Mouse (Mus musculus) limb, embryonic 12.5 days (tissue): ENCODE data around the gene Tnfrsf18. TPM values are rescaled to one million over a fixed set of nuclear protein-coding genes. Genes with fewer than 3 reads are reported as not detected.

Source experiments
- ATAC-seq: fragments of 200-750 bp; cut with Nextera tagmentation; 2 replicates; pipeline ENCODE4 v1.8.0; 2017; ENCODE audit warnings: low read depth, moderate TSS enrichment; ENCODE audit not compliant: insufficient number of reproducible peaks, insufficient read depth, low FRiP score, low TSS enrichment
- H3K27ac ChIP-seq: fragments of 300-500 bp; sonication (generic); 2 replicates; pipeline ENCODE4 v1.5.1; 2016; ENCODE audit warnings: mild to moderate bottlenecking, moderate library complexity
- H3K27me3 ChIP-seq: fragments of 300-500 bp; sonication (generic); 2 replicates; pipeline ENCODE4 v1.6.1; 2016; ENCODE audit warnings: mild to moderate bottlenecking, moderate library complexity
- H3K36me3 ChIP-seq: fragments of 300-500 bp; sonication (generic); 2 replicates; pipeline ENCODE4 v1.6.1; 2016; ENCODE audit warnings: mild to moderate bottlenecking, moderate library complexity
- H3K4me1 ChIP-seq: fragments of 300-500 bp; sonication (generic); replicated peaks from 2 replicates; pipeline ENCODE4 v1.6.1; 2016
- H3K4me2 ChIP-seq: fragments of 300-500 bp; sonication (generic); 2 replicates; pipeline ENCODE4 v1.6.1; 2016; ENCODE audit warnings: mild to moderate bottlenecking, moderate library complexity
- H3K4me3 ChIP-seq: fragments of 300-500 bp; sonication (generic); replicated peaks from 2 replicates; pipeline ENCODE4 v1.5.1; 2016; ENCODE audit warnings: mild to moderate bottlenecking
- H3K9ac ChIP-seq: fragments of 300-500 bp; sonication (generic); replicated peaks from 2 replicates; pipeline ENCODE4 v1.6.1; 2016; ENCODE audit warnings: mild to moderate bottlenecking, moderate library complexity
- H3K9me3 ChIP-seq: fragments of 300-500 bp; sonication (generic); 2 replicates; pipeline ENCODE4 v1.6.1; 2016; ENCODE audit warnings: mild to moderate bottlenecking, moderate library complexity
- WGBS: fragments of 180-500 bp; shearing (Covaris S2); methylation state at CpG from one replicate; pipeline ENCODE4 v1.1.7; 2016; 5-methylcytosine and 5-hydroxymethylcytosine counted together
- polyA plus RNA-seq: library from polyadenylated mRNA; unstranded; fragments of >200 nt; fragmentation: Nextera tagmentation; extraction: Ambion mirVana; gene quantifications from 2 replicates; pipeline ENCODE4 v1.2.1, GENCODE M21; 2016

Gene Tnfrsf18
- polyA plus RNA-seq, 1 experiment from 2014 or later, result 1.8 TPM

DNA sequence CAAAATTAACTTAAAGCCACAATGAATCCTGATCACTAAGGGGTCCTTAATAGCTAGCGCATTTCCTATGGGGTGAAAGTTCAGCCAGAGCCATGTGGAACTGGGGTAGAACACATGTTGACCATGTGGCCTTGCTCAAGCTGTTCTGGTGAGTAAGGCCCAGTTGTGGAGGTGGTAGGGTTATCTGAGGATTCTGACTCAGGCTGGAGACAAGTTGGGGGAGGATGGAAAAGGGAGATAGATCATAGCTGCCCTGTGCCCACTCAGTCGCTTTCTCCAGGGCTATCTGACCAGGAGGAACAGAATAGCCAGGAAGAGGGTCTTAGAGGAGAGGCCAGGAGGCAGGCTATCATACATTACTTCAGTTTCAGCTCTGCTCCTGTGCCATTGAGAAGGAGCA lies 11.5 kb upstream of the Tnfrsf18 start:
- H3K27me3 ChIP-seq, result no peaks in the 10 kb centered on the region
- H3K4me2 ChIP-seq, result no peak overlapping the region
- ATAC-seq, result no peak
- no peaks in the 10 kb centered on the region for H3K9me3 ChIP-seq
- H3K4me3 ChIP-seq, result no peak overlapping the region
- H3K9ac ChIP-seq, result no peak overlapping the region
- WGBS, result 85% methylated on average over 2 of the region's 2 CpGs
- no peaks in the 10 kb centered on the region for H3K4me1 ChIP-seq
- H3K36me3 ChIP-seq, result peaks cover 69% of the 10 kb centered on the region
- H3K27ac ChIP-seq, result no peak overlapping the region

DNA sequence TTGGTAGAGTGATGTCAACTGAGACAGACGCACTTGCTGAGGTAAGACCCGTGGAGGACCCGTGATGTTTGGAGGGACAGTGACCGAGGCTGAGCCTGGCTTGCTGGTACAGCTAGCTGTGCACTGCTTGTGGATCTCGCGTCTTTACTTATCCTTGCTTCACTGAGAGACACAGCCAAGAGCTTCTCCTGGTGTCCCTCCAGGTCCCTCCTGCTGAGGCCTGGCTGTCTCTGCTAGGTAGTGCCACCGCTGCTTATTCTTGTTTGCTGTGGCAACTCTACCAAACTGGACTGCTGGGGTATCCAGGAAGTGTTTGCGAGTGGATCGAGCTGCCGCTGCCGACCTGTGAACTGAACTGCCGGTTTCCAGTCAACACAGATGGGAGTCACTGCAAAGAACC lies 6.2 kb upstream of the Tnfrsf18 start:
- 90% methylated on average over 12 of the region's 12 CpGs for WGBS
- Histone ChIP-seq H3K9me3 (no peaks in the 10 kb centered on the region), H3K27me3 (no peaks in the 10 kb centered on the region), H3K4me1 (no peaks in the 10 kb centered on the region), H3K36me3 (peaks cover 35% of the 10 kb centered on the region; the same call in 1 of the 2 replicates), H3K4me3 (no peak overlapping the region), H3K9ac (no peak overlapping the region), H3K27ac (no peak overlapping the region), H3K4me2 (no peak overlapping the region)
- ATAC-seq, result no peak

DNA sequence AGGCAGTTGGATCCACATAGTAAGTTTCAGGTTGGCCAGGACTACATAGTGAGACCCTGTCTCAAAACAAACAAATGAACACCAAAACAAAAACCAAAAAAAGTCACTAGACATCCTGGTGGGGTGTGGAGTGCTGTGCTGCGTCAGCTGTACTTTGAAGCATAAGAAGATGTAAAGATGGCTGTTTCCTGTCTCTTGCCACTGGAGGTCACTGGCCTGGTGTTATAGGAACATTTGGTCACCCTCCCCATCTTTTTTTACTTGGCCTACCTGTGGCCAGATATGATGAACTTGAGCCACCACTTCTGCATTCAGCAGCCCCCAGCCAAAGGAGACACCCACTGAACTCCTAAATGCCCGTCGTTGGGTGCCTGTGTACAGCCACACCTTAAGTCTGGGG lies 4.6 kb upstream of the Tnfrsf18 start:
- no peak for ATAC-seq
- H3K27me3 ChIP-seq, result no peaks in the 10 kb centered on the region
- no peaks in the 10 kb centered on the region for H3K9me3 ChIP-seq
- H3K4me1 ChIP-seq, result no peaks in the 10 kb centered on the region
- H3K9ac ChIP-seq, result no peak overlapping the region
- H3K4me2 ChIP-seq, result no peak overlapping the region
- WGBS, result 69% methylated on average over 3 of the region's 3 CpGs
- no peak overlapping the region for H3K27ac ChIP-seq
- no peak overlapping the region for H3K4me3 ChIP-seq
- peaks cover 33% of the 10 kb centered on the region; the same call in 1 of the 2 replicates for H3K36me3 ChIP-seq

DNA sequence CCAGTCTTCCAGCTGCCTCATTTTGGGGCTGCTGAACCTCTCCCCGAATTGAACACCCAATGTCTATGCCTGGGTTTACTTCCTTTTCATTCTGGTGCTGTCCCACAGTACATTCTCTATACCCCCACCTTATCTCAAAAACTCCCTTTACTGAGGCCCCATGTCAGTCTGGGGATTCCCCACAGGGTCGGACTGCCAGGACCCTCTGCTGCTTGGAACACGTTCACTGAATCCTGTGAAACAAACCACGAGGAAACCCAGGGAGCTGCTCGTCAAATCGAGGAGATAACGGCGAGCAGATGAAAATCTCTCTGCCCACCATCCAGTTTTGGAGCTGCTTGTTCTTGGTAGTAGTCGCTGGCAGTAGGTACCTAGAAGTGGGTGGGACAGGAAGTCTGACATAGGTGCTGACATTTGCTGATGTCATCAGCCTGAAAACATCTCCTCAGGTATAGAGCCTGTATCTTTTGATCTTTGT lies 4.0 kb upstream of the Tnfrsf18 start:
- no peak overlapping the region for H3K4me2 ChIP-seq
- H3K4me1 ChIP-seq, result no peaks in the 10 kb centered on the region
- 63% methylated on average over 9 of the region's 9 CpGs for WGBS
- ATAC-seq, result no peak
- H3K27ac ChIP-seq, result no peak overlapping the region
- H3K4me3 ChIP-seq, result no peak overlapping the region
- no peaks in the 10 kb centered on the region for H3K27me3 ChIP-seq
- H3K9me3 ChIP-seq, result no peaks in the 10 kb centered on the region
- H3K9ac ChIP-seq, result no peak overlapping the region
- H3K36me3 ChIP-seq, result peaks cover 35% of the 10 kb centered on the region; the same call in 1 of the 2 replicates

DNA sequence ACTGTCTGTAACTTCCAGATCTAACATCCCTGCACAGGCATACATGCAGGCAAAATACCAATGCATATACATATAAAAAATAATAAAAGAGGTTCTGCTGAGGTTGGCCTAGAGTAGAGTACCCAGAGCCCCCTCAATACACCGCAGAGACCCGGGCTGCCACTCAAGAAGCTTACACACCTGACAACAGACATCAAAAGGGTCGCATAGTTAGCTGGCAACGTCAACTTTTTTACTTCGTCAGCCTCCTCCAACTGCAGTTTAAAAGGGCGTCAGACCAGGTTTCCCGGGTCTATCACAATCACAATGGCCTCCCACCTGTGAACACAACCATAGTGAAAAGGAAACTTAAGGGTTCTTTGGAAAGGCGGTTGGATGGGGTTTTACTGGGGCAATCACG lies 2.4 kb upstream of the Tnfrsf18 start:
- Histone ChIP-seq H3K36me3 (peaks cover 46% of the 10 kb centered on the region), H3K4me2 (no peak overlapping the region), H3K9ac (no peak overlapping the region), H3K4me3 (no peak overlapping the region), H3K9me3 (no peaks in the 10 kb centered on the region), H3K27ac (no peak overlapping the region), H3K27me3 (no peaks in the 10 kb centered on the region), H3K4me1 (no peaks in the 10 kb centered on the region)
- no peak for ATAC-seq
- WGBS, result 82% methylated on average over 9 of the region's 9 CpGs

DNA sequence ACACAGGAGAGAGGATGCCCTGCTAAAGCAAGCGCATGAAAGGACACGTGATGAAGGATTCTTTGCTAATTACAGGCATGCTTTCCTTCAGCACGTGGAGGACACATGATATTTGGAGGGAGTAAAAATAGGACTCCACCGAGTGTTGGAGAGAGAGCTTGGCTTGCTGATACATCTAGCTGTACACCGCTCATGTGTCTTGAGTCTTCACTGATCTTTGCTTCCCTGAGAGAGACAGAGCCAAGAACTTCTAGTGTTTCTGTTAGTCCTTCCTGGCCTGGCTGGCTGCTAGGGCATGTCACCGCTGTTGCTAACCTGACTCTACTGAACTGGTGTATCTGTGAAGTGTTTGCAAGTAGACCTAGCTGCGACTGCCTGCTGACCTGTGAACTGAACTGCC lies 1.8 kb upstream of the Tnfrsf18 start:
- Histone ChIP-seq H3K27me3 (no peaks in the 10 kb centered on the region), H3K36me3 (peaks cover 49% of the 10 kb centered on the region), H3K4me2 (no peak overlapping the region), H3K4me3 (no peak overlapping the region), H3K4me1 (no peaks in the 10 kb centered on the region), H3K9ac (no peak overlapping the region), H3K9me3 (no peaks in the 10 kb centered on the region), H3K27ac (no peak overlapping the region)
- WGBS, result 93% methylated on average over 7 of the region's 7 CpGs
- no peak for ATAC-seq

DNA sequence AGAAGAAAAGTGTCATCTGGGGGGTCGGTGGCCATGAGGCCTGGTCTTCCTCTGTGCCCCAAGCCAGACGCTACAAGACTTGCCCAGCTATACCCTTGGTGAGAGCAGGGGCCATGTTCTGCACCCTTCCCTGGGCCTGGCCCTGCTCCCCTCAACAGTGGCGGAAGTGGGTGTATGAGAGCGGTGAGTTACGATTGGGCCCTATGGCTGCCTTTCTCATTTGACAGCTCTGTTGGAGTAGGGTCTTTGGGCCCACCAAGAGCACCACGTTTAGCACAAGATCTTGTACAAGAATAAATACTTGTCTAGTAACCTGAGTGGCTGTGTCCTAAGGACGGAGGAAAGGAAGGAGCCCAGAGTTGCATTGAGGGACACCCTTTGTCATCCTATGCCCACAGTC lies 2.6 kb downstream of the Tnfrsf18 start:
- Histone ChIP-seq H3K4me3 (no peak overlapping the region), H3K9me3 (no peaks in the 10 kb centered on the region), H3K4me1 (peaks cover 22% of the 10 kb centered on the region), H3K4me2 (no peak overlapping the region), H3K27ac (no peak overlapping the region), H3K9ac (no peak overlapping the region), H3K27me3 (no peaks in the 10 kb centered on the region), H3K36me3 (peaks cover 38% of the 10 kb centered on the region)
- ATAC-seq, result no peak
- WGBS, result 89% methylated on average over 7 of the region's 7 CpGs

DNA sequence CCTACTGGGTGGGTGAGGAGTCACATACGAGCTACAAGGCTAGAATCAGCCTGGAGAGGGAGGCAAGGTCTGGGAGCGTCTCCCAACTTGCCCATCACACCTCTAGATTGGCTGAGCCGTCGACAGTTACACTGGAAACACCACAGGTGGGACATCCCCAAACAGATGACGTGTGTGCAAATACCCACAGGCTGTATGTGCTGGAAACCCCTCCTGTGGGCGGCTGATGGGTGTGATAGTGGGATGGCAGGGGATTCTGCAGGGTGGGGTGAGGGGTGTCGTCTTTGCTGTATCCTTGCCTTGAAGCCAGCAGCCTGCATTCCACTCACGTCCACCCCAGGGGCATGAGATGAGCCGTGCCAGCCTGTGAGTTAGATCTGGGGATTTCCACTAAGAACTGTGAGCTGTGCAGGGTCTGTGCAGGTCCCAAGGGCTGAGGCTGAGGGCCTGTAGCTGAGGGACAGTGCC lies 4.7 kb downstream of the Tnfrsf18 start:
- Histone ChIP-seq H3K27ac (peak overlapping the region; percentile 95), H3K4me2 (peak overlapping the region; percentile 75), H3K9ac (peak overlapping the region; percentile 60), H3K9me3 (no peaks in the 10 kb centered on the region), H3K4me3 (peak overlapping the region; percentile 49), H3K36me3 (peaks cover 34% of the 10 kb centered on the region), H3K4me1 (peaks cover 25% of the 10 kb centered on the region), H3K27me3 (peaks cover 21% of the 10 kb centered on the region)
- ATAC-seq, result no peak
- 62% methylated on average over 9 of the region's 9 CpGs for WGBS

DNA sequence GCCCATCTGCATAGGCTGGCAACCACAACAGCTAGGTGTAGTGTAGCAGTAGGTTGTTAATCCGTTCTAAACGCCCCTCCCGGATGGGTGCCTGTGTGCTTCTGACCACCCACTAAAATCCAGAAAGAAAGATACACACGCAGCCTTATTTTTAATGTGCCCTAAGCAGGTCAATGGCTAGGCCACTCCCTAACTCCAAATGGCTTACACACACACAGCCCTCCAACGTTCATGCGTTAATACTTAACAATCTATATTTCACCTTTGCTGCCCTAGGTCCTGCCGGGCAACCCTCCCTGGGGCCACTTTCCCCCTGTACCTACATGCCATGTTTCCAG lies 5.3 kb downstream of the Tnfrsf18 start:
- peaks cover 28% of the 10 kb centered on the region for H3K36me3 ChIP-seq
- H3K4me1 ChIP-seq, result peaks cover 25% of the 10 kb centered on the region
- H3K4me2 ChIP-seq, result peak overlapping the region; percentile 75
- H3K4me3 ChIP-seq, result peak overlapping the region; percentile 49
- no peak; the same call in 1 of the 2 replicates for ATAC-seq
- peak overlapping the region; percentile 60 for H3K9ac ChIP-seq
- H3K27me3 ChIP-seq, result peaks cover 26% of the 10 kb centered on the region
- H3K27ac ChIP-seq, result peak overlapping the region; percentile 95
- H3K9me3 ChIP-seq, result no peaks in the 10 kb centered on the region
- WGBS, result 4% methylated on average over 7 of the region's 7 CpGs

DNA sequence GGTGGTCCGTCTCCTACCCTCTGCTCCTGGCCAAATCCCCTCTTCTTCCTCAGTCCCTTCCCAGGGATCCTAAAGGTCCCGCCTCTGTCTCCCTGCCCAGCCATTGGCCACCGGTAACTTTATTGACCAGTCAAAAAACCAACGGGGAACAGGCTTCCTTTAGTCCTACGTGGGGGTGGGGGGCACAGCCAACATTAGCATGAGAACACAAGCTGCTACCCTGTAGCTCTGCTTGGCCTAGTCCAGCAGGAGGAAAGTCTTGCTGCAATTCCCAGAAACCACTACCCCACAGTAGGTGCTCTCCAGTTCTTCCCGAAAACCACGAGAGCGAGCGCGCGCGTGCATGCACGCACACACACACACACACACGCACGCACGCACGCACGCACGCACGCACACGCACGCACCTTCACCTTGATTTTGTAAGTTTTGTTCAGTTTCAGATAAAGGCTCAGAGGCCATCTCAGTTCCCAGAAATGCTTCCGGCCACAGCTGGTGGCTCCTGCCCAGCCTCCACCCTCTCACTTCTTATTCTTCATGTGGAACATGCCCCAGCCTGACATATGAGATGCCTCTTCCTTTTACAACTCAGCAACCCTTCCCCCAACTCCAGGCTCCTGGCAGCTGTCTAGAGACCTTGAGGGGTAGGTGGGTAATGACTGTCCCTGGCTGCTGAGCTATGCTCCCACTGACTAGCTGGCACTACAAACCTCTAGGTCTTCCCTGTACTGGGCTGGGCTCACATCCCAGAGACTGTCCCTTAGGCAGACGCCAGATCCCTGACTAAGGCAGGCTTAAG lies 5.8 kb downstream of the Tnfrsf18 start:
- H3K4me3 ChIP-seq, result peak overlapping the region; percentile 49
- peak overlapping the region; percentile 60 for H3K9ac ChIP-seq
- peak; percentile 88 for ATAC-seq
- H3K36me3 ChIP-seq, result peaks cover 24% of the 10 kb centered on the region
- H3K27me3 ChIP-seq, result peaks cover 28% of the 10 kb centered on the region
- H3K9me3 ChIP-seq, result no peaks in the 10 kb centered on the region
- H3K27ac ChIP-seq, result peak overlapping the region; percentile 95
- H3K4me1 ChIP-seq, result peaks cover 25% of the 10 kb centered on the region
- under 1% methylated on average over 24 of the region's 24 CpGs for WGBS
- peak overlapping the region; percentile 75 for H3K4me2 ChIP-seq

DNA sequence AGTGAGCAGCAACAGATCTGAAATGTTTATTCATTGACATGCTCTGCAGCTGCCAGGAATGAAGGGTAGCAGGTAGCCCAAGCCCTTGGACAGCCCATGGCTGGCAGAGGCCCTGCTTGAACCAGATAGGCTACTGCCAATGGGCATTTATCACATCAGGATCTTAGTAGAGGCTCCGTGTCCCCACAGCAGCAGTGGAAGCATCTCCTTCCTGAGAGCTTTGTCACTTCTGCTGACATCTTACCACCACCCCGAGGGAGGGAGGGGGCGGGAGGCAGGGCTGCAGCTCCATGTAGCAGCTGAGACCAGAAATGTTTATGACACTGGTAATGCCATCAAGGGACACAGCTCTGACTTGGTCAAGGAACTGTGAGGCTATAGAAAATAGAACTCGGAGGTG lies 6.9 kb downstream of the Tnfrsf18 start:
- WGBS, result 89% methylated on average over 4 of the region's 4 CpGs

More for the DNA sequence above, 6.9 kb downstream of the Tnfrsf18 start:
- Histone ChIP-seq H3K27me3 (peaks cover 30% of the 10 kb centered on the region), H3K36me3 (peaks cover 13% of the 10 kb centered on the region), H3K4me3 (no peak overlapping the region), H3K27ac (peak overlapping the region; percentile 95), H3K9me3 (no peaks in the 10 kb centered on the region), H3K4me2 (peak overlapping the region; percentile 75; the same call in 1 of the 2 replicates), H3K9ac (no peak overlapping the region), H3K4me1 (peaks cover 25% of the 10 kb centered on the region)
- ATAC-seq, result no peak
